Mouse (Mus musculus) layer of hippocampus, postnatal 10 days (tissue): Measurements from ENCODE around the gene Aqp7. TPM values are rescaled to one million over a fixed set of nuclear protein-coding genes. Genes with fewer than 3 reads are reported as not detected.
A peak's percentile ranks its signal among the peaks of the same experiment; 100 is the strongest.
"Not testable (repeated sequence)": the region's sequence is repeated elsewhere in the genome, so short reads cannot be mapped to it uniquely, and the experiment has no call there.

Experiments used
- DNase-seq, 2 experiments: peaks; one replicate each; pipeline ENCODE4 v3.0.0; 2021; ENCODE audit warnings: low spot score in 2 of 2
- long read RNA-seq: library from polyadenylated mRNA; stranded (forward); transcript quantifications from one replicate; pipeline ENCODE4 v2.0.0, GENCODE M21; 2023
- total RNA-seq, 2 experiments: library from RNA; stranded (reverse); gene quantifications; 2 replicates each; pipeline ENCODE4 v1.2.3; 2021

The Aqp7 gene
- under 1 TPM in 1 of 2 experiments, not detected in 1; 0.20 TPM for total RNA-seq
- long read RNA-seq, result 0 reads

DNA sequence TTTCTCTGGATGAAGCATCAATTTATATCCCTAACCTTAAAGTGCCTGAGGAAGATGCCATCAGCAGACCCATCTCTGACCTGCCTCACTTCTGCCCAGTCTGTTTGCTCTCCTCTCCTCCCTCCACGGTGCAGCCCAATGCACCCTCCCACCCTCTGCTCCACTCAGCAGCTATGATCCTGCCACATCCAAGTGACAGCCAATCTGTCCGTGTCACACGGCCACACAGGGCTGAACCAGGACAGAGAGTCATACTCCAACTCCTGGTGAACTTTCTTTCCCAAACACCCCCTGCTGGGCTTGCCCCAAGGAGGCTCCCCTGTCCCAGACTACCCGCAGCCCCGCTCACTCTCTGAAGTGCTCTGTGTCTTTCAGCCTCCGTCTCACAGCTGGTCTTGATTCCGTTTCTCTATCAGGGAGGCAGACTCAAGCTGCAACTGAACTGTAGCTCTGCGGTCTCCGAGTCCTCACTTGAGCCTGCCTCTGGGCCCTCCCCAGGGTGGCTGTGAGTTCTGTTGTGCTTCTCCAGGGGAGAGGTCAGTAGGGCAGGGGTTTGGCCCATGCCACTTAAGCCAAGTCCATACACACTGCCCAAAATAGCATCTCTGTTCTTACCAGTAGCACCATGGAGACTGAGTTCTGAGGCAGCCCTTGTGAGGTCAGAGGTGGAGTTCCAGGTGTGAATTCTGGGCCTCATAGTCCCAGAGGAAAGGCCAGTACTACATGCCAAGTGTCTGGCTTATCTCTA, at the start of gene Aqp7:
TSS of gene Aqp7 (minus strand) at position 616 of the 748 bp plus-strand sequence.
- DNase-seq, result no peak

DNA sequence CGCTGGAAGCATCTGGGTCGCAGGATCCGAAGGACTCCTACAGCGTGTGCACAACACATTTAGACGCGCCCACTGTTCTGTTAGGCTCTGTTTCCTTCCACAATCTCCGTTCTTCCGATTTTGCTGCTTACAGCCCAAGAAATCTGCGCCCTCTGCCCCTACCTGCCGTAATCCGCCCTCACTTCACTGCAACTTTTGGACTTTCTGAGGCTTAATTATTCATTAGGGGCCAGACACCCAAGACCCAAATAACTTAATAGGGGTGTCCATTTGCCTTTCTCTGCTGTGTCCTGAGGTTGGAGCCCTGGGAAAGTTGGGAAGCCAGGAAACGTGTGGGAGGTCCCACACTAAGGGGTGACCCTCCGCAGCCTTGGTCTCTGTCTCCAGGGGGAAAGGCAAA, 49.4 kb upstream of the Aqp7 start:
- no peak for DNase-seq

DNA sequence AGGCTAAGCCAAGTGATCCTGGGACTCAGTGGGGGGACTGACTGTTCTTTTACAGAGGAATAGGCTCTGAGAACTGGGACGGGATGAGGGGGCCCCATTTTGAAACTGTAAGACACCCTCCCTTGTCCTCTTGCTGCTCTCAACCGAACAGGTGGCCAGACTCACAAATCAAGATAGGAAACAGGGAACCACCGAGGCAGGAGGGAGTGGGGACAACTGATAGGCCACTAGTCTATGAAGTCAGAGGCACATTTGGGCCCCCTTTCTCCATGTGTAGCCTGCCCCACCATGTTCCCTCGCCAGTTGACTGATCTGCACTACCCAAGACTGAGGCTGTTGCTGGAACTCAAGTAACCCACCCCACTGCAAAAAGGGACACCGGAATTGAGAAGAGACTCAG, 48.9 kb upstream of the Aqp7 start:
- no peak for DNase-seq

DNA sequence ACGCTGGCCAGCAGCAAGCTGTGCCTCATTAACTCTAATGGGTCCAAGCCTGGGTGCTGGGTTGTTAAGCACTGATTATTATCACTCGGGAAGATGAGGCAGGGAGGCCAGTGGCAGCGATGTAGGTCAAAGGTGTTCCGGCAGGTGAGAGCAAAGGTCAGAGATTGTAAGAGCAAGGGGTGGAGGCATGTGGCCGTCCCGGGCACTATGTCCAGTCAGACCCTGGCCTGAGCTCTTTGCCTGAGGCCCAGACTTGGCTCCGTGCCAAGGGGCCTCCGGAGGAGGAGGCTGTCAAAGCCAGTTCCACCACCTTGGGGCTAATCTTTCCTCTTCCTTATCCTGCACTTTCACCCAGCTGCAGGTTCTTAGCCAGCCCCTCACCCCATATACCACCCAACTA, 48.2 kb upstream of the Aqp7 start:
- DNase-seq, result no peak

DNA sequence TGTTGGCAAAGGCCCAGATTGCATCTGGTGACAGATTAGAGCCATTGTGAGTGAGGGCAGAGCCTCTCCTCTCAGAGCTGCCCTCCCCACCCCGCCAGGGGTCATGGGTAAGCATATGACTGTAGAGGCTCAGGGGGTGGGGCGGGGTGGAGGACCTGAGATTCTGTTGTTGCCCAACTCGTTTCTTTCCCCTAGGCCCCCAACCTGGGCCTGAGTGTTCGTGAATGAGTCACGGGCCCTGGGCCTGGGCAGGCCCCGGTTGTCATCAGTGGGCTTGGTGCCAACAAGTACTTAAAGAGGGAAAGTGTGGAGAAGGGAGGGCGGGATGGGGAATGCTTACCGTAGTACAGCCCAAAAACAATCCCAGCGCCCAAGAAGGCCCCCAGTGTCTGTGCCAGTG, 46.4 kb upstream of the Aqp7 start:
- DNase-seq, result no peak

DNA sequence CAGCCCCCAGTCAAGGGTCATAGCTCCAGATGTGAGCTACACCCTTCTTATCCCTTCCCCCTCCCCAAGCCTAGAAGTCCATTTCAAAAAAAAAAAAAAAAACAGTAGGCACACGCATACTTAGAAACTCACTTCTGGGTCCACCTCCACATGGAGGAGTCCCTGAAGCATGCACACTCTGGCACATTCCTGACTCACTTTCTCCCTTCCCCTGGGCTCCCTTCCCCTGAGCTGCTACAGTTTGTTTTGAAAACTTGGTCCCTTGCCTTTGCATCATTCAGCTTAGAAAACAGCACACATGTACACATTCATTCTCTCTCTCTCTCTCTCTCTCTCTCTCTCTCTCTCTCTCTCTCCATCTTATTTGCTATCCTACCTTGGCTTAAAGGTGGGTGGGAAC, 45.0 kb upstream of the Aqp7 start:
- no peak for DNase-seq

DNA sequence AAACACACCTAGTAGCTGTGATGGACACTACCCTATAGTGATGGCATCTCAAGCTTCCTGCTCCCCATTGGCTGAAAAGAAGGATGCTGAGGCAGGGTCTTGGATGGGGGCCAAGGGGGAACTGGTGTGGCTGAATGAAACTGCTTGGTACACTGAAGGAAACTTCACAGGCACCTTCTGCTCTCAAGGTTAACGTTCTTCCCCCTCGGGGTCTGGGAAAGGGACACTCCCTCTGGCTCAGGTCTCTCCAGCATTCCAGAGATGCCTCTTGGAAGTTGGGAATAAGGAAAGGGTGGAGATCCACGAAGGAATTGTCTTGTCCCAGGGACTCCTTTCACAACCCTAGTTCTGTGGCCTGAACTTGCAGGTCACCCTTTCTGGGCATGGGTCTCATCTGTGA, 43.5 kb upstream of the Aqp7 start:
- no peak for DNase-seq

DNA sequence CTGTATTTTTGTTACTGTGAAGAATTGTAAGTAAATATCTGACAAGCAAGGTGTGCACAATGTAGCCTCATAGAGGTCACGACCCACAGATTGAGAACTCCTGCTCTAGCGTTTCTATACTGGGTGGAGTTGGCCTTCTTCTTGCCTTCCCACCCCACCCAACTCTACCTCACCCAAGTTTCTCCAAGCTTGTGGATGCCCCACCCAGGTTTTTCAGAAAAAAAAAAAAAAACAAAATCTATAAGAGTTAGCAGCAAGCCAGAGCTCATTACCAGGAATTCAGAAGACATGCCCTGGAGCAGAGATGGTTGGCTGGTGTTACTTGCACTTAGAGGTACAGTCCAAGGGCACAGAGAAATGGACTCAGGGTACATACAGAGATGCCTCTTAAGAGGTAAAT, 41.8 kb upstream of the Aqp7 start:
- no peak for DNase-seq

DNA sequence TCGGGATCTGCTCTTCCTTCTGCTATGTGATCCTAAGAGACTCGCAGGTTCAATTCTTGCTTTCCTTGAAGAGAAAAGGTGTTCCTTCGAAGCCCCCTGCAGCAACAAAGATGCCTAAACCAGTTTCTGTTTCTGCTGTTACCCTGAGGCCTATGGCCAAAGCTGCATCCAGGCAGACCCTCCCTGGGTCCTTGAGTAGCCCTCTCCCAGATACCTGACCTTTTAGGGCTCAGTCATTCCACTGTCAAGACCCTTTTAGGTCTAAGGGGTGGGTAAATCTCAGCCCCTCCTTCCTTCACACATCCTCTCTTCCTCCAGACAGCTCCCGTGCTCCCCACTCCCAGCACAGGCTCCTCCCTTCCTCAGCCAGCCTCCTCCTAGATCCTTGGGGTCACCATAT, 41.2 kb upstream of the Aqp7 start:
- no peak for DNase-seq

DNA sequence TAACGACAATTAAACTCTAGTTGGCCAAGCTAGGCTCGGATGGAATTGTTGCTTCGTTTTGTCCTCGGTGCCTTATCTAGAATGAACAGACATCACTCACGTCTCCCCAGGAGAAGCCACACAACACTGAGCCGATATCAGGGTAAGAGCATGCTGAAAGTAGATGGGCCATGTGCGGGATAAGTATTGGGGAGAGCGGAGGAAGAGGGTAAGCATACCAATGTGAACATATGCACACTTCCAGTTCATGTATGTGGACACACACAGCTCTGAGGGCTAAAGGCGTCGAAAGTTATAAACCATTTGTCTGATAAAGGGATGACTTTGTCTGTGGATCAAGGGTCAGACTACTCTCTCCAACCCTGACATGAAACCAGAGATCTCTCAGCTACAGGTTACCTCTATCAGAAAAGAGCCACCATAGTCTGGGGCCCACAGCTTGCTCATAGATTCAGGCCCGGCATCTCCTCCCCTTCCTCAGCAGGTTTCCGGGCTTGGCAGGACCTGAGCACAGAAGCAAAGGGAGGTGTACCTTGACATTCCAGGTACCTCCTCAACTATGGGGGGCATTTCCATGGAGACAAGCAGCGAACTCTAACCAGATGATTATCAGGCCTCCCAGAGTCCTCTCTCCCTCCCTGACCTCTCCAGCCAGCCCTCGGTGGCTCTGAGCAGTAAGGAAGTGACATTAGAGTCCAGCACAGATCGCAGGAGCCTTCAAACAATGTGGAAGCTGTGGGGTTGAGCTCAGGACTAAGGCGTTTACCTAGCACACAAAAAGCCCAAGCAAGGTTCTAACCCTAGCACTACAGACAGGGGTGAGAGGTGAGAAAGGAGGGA, 39.7 kb upstream of the Aqp7 start:
- no peak for DNase-seq

DNA sequence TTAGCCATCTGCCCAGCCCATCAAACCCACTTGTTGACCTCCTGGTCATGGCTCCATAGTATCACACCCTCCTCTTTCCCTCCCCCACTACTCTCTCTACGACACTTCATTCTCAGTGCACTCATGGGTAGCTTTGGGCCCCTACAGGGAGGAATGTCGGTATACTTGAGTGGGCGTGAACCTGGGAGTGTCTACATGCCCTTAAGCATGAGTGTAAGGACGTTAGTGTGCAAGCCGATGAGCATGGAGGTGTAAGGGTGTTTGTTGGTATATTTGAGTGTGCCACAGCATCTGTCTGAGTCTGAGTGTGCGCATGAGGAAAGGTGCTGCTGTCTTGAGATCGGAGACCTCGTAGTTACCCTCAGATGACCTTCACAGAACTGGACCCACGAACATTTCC, 39.0 kb upstream of the Aqp7 start:
- DNase-seq, result no peak

DNA sequence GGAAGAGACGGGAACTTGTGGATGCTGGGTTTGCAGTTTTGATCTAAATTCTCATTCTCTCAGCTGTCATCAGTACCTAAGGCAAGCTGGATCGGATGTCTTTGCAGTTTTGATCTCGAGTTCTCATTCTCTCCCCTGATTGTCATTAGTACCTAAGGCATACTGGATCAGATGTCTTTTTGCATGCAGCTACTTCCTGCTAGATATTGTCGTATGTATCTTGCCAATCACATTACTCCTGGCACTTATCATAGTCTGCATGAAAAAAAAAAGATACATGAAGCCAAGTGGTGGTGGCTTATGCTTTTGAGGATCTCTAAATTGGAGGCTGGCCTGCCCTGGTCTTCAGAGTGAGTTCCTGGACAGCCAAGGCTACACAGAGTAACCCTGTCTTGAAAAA, 36.9 kb upstream of the Aqp7 start:
- DNase-seq, result no peak

DNA sequence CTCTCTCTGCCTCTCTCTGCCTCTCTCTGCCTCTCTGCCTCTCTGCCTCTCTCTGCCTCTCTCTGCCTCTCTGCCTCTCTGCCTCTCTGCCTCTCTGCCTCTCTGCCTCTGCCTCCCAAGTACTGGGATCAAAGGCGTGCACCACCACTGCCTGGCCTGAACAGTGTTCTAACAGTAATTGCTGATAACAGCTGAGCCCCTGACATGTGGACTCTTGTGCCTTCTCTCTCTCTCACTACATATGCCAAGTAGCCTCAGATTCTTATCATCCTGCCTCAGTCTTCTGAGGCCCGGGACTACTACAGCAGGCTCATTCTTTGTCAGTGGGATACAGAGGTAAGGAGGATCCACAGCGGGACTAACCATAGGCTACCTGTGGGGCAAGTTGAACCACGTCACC, 34.9 kb upstream of the Aqp7 start:
- not testable (repeated sequence) for DNase-seq

DNA sequence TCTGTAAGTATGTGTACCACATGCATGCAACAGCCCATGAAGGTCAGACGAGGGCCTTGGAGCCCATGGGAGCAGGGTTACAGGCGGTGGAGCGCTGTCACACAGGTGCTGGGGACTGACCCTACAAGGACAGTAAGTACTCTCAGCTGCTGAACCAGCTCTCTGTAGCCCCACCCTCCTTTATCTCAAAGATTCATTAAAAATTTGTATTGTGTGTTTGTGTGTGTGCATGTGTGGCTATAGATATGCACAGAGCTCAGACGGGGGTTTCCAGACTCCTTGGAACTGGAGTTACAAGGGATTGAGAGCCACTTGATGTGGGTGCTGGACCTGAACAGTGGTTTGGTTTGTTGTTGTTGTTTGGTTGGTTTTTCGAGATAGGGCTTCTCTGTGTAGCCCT, 33.8 kb upstream of the Aqp7 start:
- DNase-seq, result no peak

DNA sequence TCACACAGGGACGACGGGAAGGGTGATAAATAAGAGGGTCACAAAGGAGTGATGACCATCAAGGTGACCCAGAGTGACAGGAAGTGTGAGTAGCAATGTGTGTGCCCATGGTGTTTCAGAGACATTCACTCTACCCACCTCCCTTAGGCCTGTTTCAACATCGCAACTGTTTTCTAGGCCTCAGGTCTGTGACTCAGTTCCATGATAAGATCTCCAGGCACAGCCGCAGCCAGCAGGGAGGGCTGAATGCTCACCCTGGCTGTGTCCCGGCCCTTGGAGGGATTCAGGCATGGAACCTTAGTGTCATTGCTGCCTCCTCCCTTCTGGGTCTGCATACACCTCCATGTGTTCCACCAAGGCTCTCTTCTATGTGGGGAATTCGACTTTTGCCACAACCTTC, 30.8 kb upstream of the Aqp7 start:
- DNase-seq, result no peak

DNA sequence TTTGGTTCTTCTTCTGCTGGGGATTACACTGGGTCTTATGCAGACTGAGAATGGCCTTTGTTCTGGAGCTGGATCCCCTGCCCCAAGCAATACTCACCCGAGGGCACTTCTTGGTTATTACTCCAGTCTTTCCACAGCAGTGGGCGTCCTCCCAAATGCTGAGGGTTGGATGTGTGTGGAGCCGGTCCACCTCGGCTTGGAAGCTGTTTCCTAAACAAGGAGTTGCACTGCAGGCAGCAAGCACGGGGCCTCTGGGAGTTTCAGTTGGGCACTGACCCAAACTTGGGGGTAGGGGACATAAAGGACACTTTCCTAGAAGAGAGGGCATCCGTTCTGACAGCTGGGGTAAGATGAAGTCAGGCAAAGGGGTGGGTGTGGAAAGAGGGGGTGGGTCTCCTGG, 26.5 kb upstream of the Aqp7 start:
- DNase-seq, result no peak

DNA sequence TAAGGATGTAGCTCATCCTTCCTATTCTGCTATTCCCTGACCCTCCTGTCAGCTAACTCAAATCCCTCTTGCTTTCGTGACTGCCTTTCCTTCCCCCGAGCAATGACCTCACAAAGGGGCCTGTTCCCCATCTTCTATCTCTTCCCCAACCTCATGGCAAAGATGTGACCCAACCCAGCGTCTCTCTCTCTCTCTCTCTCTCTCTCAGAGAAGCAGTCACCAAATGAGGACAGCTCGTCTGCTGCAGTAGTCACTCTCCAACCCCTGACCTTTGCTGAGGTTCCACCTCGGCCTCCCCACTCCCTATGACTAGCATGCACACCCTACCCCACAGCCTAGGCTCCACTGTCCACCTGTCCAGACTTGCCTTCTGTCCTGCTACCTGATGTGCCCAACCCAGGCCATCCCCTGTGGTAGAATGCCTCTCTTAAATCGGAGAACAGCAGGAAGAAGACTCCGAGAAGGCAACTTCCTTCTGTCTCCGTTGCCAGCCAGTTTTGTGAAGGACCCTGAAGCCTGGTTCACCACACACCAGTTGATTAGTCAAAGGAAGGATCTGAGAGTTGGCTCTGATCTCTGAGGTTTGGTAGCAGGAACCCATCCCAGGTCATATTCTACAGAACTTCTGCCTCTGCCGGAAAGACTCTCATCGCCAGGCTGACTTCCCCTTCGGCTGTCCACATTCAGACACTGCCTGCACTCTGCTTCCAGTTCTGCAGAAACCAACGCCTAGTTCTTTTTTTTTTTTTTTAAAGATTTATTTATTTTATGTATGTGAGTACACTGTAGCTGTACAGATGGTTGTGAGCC, 25.3 kb upstream of the Aqp7 start:
- no peak for DNase-seq

DNA sequence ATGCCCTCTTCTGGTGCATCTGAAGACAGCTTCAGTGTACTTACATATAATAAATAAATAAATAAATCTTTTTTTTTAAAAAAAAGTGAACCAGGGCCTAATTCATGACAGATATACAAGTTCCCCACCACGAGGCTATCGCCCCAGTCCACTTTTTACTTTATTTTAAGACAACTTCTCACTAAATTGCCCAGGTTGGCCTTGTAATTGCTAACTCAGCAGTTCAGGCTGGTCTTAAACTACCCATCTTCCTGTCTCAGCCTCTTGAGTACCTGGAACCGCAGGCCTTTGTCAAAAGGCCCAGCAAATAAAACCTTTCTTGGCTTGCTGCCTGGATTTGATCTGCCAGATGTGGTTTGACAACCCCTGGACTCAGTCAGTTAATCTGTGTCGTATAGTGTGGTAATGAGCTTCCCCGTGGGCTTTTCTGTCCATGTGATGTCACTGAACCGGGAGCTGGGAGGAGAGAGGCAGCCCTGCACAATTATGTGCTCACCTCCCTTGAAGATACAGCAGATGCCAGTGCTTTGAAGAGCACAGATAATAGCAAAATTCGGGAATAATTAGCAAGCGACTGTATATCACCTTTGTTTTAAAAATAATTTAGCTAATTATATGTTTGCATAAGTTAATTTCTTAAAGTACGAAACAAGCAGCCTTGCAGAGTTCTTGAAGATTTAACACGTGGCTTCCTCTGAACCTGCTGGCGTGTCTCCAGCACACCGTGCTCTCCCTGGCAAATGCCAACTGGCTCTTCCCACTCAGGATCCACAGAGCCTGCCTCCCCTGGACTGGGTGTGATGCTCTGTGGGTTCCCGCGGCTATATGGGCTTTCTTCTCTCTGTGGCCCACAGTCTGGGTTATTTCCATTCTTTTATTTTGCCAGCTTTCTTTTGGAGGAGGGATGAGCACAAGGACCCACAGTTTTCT, 23.8 kb upstream of the Aqp7 start:
- DNase-seq, result no peak

DNA sequence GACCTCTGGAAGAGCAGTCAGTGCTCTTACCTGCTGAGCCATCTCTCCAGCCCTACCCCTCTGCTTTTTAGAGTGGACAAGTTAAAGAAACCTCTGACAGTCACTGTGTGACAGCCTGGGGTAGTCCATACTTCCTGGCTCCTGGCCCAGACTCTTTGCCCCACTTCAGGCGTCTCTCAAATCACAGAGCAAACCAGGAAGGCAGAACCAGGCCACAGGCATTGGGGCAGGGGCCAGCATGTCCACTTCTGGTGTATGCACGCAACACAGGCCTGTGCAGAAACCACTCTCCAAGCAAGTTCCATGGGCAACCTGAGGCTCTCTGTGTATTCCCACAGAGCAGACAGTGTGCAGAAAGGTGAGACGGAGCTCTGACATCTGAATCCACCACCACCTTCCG, 17.3 kb upstream of the Aqp7 start:
- no peak for DNase-seq

DNA sequence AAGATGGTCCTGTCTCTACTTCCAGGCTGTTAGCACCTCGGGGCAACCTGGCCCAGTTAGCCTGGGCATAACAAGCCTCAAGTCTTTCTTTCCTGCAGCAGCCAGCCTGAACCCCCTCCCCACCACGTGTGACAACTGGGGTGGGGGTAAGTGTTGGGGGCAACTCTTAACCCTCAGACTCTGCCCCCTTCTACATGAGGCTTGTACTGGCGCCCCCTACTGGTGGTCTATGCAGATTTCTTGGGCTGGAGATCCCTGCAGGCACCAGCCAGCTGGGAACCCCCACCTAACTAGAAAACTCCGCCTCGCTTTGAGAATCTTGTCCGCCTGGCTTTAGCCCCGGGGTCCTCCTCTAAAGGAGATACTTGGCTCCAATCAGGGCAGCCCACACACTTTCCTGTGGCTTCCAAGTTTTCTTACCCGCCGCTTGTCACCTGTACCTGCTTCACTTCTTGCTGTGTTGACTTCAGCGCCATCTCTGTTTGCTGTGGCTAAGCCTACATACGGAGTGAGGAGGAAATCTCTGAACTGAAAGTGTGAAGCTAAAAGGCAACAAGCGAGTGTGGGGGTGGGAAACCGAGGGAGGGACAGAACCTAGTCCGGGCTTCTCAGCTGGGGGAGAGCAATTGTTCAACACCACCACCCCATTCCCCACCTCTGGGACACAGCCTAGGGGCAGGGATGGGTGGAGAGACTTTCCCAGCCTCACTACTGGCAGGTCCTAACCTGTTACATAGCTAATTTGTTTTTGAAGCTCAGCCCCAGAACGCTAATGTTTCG, 16.1 kb upstream of the Aqp7 start:
- DNase-seq, result peak in 1 of 2 experiments; percentile 17
